Mouse (Mus musculus) midbrain, embryonic 16.5 days (tissue): ENCODE data around the gene Plppr1. TPM values are rescaled to one million over a fixed set of nuclear protein-coding genes. Genes with fewer than 3 reads are reported as not detected.
A peak's percentile ranks its signal among the peaks of the same experiment; 100 is the strongest.

ENCODE experiments used
- ATAC-seq: fragments of 200-750 bp; cut with Nextera tagmentation; 2 replicates; pipeline ENCODE4 v1.8.0; 2017; ENCODE audit warnings: moderate TSS enrichment
- H3K27ac ChIP-seq: fragments of 300-500 bp; sonication (generic); 2 replicates; pipeline ENCODE4 v1.5.1; 2014; ENCODE audit warnings: mild to moderate bottlenecking, low read length, mixed read lengths
- H3K27me3 ChIP-seq: fragments of 300-500 bp; sonication (generic); 2 replicates; pipeline ENCODE4 v1.6.1; 2014; ENCODE audit warnings: low read depth, low read length, mixed read lengths; ENCODE audit not compliant: control insufficient read depth, insufficient read depth
- H3K36me3 ChIP-seq: fragments of 300-500 bp; sonication (generic); 2 replicates; pipeline ENCODE4 v1.6.1; 2014; ENCODE audit warnings: mild to moderate bottlenecking, low read length, moderate library complexity, mixed read lengths; ENCODE audit not compliant: control insufficient read depth, insufficient read depth
- H3K4me1 ChIP-seq: fragments of 300-500 bp; sonication (generic); 2 replicates; pipeline ENCODE4 v1.6.1; 2014; ENCODE audit warnings: mild to moderate bottlenecking, low read length, mixed read lengths; ENCODE audit not compliant: control insufficient read depth, insufficient read depth
- H3K4me2 ChIP-seq: fragments of 300-500 bp; sonication (generic); 2 replicates; pipeline ENCODE4 v1.6.1; 2014; ENCODE audit warnings: mild to moderate bottlenecking, low read length, mixed read lengths
- H3K4me3 ChIP-seq: fragments of 300-500 bp; sonication (generic); 2 replicates; pipeline ENCODE4 v1.5.1; 2014; ENCODE audit warnings: low read depth, mild to moderate bottlenecking, low read length, moderate library complexity, mixed read lengths
- H3K9ac ChIP-seq: fragments of 300-500 bp; sonication (generic); 2 replicates; pipeline ENCODE4 v1.6.1; 2014; ENCODE audit warnings: low read depth, low read length, mixed read lengths
- H3K9me3 ChIP-seq: fragments of 300-500 bp; sonication (generic); replicated peaks from 2 replicates; pipeline ENCODE4 v1.6.1; 2014; ENCODE audit warnings: mild to moderate bottlenecking, low read length, mixed read lengths; ENCODE audit not compliant: control insufficient read depth, poor library complexity, severe bottlenecking
- WGBS: fragments of 180-500 bp; shearing (Covaris S2); extraction: QIAGEN DNeasy Blood & Tissue Kit; methylation state at CpG from one replicate; pipeline ENCODE4 v1.1.7; 2014; 5-methylcytosine and 5-hydroxymethylcytosine counted together
- polyA plus RNA-seq: library from polyadenylated mRNA; unstranded; fragments of >200 nt; fragmentation: Nextera tagmentation; extraction: Ambion mirVana; gene quantifications from 2 replicates; pipeline ENCODE4 v1.2.1, GENCODE M21; 2015

Gene Plppr1
- 65.9 and 67.1 TPM in 2 replicates for polyA plus RNA-seq

DNA sequence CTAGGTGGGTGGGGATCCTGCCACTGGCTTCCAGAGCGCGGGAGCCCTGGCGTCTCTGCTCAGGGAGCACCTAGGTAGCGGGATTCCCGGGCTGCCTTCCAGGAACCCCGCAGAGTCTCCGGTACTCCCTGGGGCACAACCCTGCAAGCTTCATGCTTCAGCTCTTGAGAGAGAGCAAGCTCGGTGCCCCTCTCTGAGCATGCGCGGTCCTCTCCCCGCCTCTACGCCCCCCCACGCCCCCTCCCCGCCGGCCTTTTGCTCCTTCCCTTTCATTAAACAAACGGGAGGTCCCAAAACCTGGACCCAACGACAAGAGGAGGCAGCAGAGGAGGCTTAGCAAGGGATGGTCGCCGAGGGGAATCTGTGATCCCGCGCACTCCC lies at the start of gene Plppr1:
Plppr1 (plus strand) TSS at position 253 of the 381 bp plus-strand sequence.
- Histone ChIP-seq H3K4me1 (peaks cover 29% of the 10 kb centered on the region), H3K27ac (peak within 1 kb of the TSS; percentile 89), H3K4me2 (peak within 1 kb of the TSS; percentile 67), H3K36me3 (no peaks in the 10 kb centered on the region), H3K9me3 (no peaks in the 10 kb centered on the region), H3K9ac (peak within 1 kb of the TSS; percentile 87), H3K4me3 (peak within 1 kb of the TSS; percentile 65), H3K27me3 (no peaks in the 10 kb centered on the region)
- under 1% methylated on average over 17 of the region's 21 CpGs for WGBS
- ATAC-seq, result peak; percentile 92

DNA sequence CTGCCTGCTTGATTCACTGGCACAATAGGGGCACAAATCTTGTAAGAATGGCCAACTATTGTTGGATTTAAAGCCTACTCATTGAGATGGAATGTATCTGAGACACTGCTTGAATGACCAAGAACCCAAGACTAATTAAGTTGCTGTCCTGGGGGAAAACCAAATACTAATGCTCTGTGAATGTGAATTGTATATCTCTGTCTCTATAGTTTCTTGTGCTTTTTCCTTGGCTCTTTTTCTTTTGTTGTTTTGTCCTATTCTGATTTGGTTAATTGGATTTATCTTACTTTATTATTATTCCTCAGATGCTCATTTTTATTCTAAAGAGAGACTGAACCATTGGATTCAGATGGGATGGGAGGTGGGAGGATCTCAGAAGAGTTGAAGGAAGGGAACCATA lies 42.4 kb upstream of the Plppr1 start:
- Histone ChIP-seq H3K9me3 (no peaks in the 10 kb centered on the region), H3K4me2 (no peak overlapping the region), H3K4me1 (no peaks in the 10 kb centered on the region), H3K27ac (no peak overlapping the region), H3K27me3 (no peaks in the 10 kb centered on the region), H3K36me3 (no peaks in the 10 kb centered on the region), H3K9ac (no peak overlapping the region), H3K4me3 (no peak overlapping the region)
- ATAC-seq, result no peak

DNA sequence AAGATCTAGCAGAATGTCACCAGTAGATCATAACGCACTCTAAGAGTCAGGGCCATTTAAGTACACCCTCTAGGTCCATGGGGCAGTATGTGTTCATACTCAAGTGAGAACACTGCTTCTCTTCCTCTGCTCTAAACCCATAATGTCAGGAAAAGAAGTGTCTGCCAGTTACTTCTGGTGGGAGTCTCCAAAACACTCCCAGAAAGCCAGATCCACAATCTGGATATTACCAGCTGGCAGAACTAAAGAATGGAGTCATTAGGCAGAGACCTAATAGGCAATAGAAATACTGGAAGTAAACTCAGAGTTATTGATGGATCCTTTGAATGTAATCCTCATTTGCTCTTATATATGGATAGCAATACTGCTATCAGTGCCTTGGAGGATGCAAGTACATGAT lies 35.9 kb upstream of the Plppr1 start:
- Histone ChIP-seq H3K9me3 (no peaks in the 10 kb centered on the region), H3K4me2 (no peak overlapping the region), H3K9ac (no peak overlapping the region), H3K27ac (no peak overlapping the region), H3K4me3 (no peak overlapping the region), H3K27me3 (no peaks in the 10 kb centered on the region), H3K4me1 (no peaks in the 10 kb centered on the region), H3K36me3 (no peaks in the 10 kb centered on the region)
- WGBS, result 94% methylated on average over 1 of the region's 1 CpGs
- no peak for ATAC-seq

DNA sequence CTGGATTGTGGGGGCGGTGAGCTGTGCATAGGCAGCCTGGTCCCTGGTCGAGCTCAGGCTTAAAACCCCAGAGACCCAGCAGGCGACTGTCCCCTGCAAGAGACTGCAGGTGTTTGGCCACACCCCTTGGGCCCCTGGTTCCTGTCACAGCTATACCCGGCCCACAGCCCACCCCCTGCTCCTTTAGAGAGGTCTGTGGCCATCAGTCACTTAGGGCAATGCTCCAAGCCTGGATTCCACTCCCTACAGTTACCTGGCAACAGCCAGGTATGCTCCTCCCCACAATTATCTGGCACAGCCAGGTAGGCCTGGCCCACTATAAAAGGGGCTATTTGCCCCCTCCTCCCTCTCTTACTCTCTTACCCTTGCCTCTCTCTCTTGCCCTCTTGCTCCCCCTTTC lies 20.8 kb upstream of the Plppr1 start:
- no peak for ATAC-seq
- Histone ChIP-seq H3K4me1 (no peaks in the 10 kb centered on the region), H3K27me3 (no peaks in the 10 kb centered on the region), H3K4me2 (no peak overlapping the region), H3K27ac (no peak overlapping the region), H3K9ac (no peak overlapping the region), H3K36me3 (no peaks in the 10 kb centered on the region), H3K9me3 (no peaks in the 10 kb centered on the region), H3K4me3 (no peak overlapping the region)
- WGBS, result 55% methylated on average over 4 of the region's 4 CpGs

DNA sequence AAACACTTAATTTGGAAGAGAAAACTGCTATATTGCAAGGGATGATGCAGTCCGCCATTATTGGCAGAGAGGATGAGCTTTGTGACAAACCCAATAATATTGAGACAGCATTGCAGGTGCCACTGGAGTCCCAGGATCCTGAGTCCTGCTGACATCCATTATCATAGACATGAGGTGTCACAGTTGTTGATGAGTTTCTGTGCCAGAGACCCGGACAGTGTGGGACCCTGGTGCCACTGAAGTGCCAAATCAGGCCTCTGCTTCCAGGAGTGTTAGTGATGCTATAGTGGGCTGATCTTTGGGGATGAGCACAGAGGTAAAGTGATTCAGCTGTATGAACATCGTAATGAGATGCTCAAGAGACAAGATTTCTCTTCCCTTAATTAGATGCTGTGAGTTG lies 19.2 kb upstream of the Plppr1 start:
- Histone ChIP-seq H3K4me2 (no peak overlapping the region), H3K36me3 (no peaks in the 10 kb centered on the region), H3K27me3 (no peaks in the 10 kb centered on the region), H3K9ac (no peak overlapping the region), H3K9me3 (no peaks in the 10 kb centered on the region), H3K4me3 (no peak overlapping the region), H3K27ac (no peak overlapping the region), H3K4me1 (no peaks in the 10 kb centered on the region)
- no peak for ATAC-seq
- 86% methylated on average over 3 of the region's 3 CpGs for WGBS

DNA sequence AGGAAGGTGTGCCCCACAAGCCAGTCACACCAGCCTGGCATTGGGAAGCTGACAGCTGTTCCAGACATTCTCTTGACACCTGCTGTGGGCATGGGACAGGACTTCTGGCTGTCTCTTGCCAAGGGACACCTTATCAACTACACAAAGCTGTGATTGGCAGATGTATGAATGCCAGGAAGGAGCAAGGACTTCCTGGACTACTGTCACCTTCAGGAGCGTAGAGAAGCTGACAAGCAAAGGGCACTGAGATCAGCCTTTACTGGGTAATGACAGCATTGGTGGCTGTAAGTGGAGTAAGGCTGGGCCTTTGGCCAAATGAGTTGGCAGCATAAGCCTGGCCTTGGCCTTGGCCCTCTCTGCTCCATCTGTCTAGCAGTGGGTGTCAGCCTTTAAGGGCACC lies 17.4 kb upstream of the Plppr1 start:
- no peak for ATAC-seq
- Histone ChIP-seq H3K27me3 (no peaks in the 10 kb centered on the region), H3K4me2 (no peak overlapping the region), H3K4me3 (no peak overlapping the region), H3K9me3 (no peaks in the 10 kb centered on the region), H3K4me1 (no peaks in the 10 kb centered on the region), H3K9ac (no peak overlapping the region), H3K36me3 (no peaks in the 10 kb centered on the region), H3K27ac (no peak overlapping the region)
- 72% methylated on average over 1 of the region's 1 CpGs for WGBS

DNA sequence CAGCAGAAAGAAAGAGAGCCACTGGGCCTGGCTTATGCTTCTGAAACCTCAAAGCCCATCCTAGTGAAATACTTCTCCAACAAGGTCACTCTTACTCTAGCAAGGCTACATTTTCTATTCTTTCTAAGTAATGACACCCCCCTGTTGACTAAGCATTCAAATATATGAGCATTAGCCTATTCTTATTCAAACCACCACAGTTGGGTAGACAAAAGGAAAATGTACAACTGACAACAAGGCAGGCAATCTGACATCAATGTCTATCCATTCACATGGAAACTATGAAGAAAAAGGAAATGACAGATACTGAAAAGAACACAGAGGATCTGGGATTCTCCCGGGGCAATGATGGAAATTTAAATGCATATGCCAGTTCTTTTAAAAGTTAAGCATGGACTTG lies 8.4 kb upstream of the Plppr1 start:
- H3K9me3 ChIP-seq, result no peaks in the 10 kb centered on the region
- H3K4me3 ChIP-seq, result no peak overlapping the region
- H3K9ac ChIP-seq, result no peak overlapping the region
- H3K4me1 ChIP-seq, result no peaks in the 10 kb centered on the region
- H3K4me2 ChIP-seq, result no peak overlapping the region
- H3K27me3 ChIP-seq, result no peaks in the 10 kb centered on the region
- no peak overlapping the region for H3K27ac ChIP-seq
- ATAC-seq, result no peak
- H3K36me3 ChIP-seq, result no peaks in the 10 kb centered on the region
- 51% methylated on average over 1 of the region's 1 CpGs for WGBS

DNA sequence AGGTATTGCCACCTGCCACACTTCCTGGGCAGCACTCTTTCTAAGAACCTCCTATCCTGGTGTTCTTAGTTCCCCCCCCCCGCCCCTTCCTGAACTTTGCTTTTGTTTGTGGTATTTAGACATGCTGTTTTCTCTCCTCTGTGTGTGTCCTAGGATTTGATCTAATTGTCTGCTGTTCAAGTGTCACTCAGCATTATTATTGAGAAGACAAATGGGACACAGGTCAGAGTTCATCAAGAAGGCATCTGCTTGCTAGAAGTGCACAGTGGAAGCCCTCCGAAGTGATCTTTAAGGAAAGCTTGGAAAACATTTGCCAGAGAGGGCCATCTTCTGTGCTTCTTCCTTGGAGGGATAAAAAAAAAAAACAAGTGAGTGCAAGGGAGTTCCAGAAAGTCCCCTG lies 1.2 kb upstream of the Plppr1 start:
- WGBS, result 15% methylated on average over 2 of the region's 2 CpGs
- H3K4me2 ChIP-seq, result peak overlapping the region; percentile 67; the same call in 1 of the 2 replicates

DNA sequence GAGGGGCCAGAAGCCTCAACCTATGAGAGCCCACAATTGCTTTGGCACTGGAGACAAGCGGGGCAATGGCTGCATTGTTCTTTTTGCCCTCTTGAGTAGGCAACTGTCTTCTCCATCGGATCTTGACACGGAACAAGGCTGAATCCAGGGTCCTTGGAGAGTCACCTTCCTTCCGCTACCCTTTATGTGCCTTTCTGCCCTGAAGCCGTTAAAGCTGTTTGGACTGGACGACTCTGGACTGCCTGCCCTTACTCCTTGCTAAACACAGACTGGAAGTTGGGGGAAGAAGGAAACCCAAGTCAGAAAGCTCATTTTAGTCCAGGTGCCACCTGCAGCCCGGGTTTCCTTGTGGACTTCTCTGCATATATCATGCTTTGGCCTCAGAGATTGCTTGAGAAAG lies 516 bp upstream of the Plppr1 start:
- peak overlapping the region; percentile 89 for H3K27ac ChIP-seq
- peak; percentile 32 for ATAC-seq
- H3K9ac ChIP-seq, result peak overlapping the region; percentile 87
- WGBS, result 3% methylated on average over 7 of the region's 7 CpGs
- no peaks in the 10 kb centered on the region for H3K27me3 ChIP-seq
- H3K4me3 ChIP-seq, result peak overlapping the region; percentile 65
- H3K9me3 ChIP-seq, result no peaks in the 10 kb centered on the region
- H3K36me3 ChIP-seq, result no peaks in the 10 kb centered on the region
- H3K4me2 ChIP-seq, result peak overlapping the region; percentile 67
- peaks cover 29% of the 10 kb centered on the region for H3K4me1 ChIP-seq

More for the DNA sequence above, 1.2 kb upstream of the Plppr1 start:
- H3K36me3 ChIP-seq, result no peaks in the 10 kb centered on the region
- H3K4me3 ChIP-seq, result peak overlapping the region; percentile 65; the same call in 1 of the 2 replicates
- no peak overlapping the region for H3K9ac ChIP-seq
- H3K4me1 ChIP-seq, result peaks cover 27% of the 10 kb centered on the region
- no peaks in the 10 kb centered on the region for H3K27me3 ChIP-seq
- no peaks in the 10 kb centered on the region for H3K9me3 ChIP-seq
- ATAC-seq, result no peak
- no peak overlapping the region for H3K27ac ChIP-seq
